Mouse (Mus musculus): Measurements from ENCODE around the gene Kcnb1.
"Not testable (repeated sequence)": the region's sequence is repeated elsewhere in the genome, so short reads cannot be mapped to it uniquely, and the experiment has no call there.

Kcnb1 gene

DNA sequence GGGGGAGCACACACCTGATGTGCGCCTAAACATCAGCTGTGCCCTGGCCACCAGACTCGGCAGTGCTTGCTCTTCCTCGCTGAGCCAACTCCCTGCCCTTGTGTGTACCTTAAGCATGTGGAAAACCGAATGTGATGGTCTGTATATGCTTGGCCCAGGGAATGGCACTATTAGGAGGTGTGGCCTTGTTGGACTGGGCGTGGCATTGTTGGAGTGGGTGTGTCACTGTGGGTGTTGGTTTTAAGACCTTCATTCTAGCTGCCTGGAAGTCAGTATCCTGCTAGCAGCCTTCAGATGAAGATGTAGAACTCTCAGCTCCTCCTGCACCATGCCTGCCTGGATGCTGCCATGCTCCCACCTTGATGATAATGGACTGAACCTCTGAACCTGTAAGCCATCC, 14.7 kb upstream of the Kcnb1 start:
- not testable (repeated sequence) for DNase-seq (ENCODE audit: low spot score)

- no peak for DNase-seq (ENCODE audit: low spot score)
These were observed 13.7 kb upstream of the Kcnb1 start for GRCm38 (mm10) chr2:167203505-167204166.

GRCm38 (mm10) chr2:167201463-167202291, 11.7 kb upstream of the Kcnb1 start:
- DNase-seq (ENCODE audit: low spot score), result no peak

GRCm38 (mm10) chr2:167198660-167199427, 8.9 kb upstream of the Kcnb1 start:
- no peak for DNase-seq (ENCODE audit: low spot score)

DNA sequence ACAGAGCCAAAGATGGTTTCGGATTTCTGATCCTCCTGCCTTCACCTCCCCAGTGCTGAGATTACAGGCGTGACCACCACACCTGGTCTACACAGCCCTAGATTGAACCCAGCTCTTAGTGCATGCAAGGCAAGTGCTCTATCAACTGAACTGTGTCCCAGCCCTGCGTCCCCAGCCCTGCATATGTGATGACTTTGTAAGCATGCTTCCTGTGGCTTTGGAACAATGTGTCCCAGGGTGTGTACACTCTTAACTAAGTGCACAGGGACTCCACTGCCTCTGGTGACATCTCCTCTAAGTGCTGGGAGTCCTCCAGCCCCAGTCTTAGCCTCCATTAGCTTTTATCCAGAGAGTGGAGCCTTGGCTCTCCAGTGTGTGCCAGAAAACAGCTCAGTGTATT, 3.4 kb upstream of the Kcnb1 start:
- no peak for DNase-seq (ENCODE audit: low spot score)

GRCm38 (mm10) chr2:167189291-167190075, 472 bp downstream of the Kcnb1 start:
- DNase-seq (ENCODE audit: low spot score), result peak; percentile 19

DNA sequence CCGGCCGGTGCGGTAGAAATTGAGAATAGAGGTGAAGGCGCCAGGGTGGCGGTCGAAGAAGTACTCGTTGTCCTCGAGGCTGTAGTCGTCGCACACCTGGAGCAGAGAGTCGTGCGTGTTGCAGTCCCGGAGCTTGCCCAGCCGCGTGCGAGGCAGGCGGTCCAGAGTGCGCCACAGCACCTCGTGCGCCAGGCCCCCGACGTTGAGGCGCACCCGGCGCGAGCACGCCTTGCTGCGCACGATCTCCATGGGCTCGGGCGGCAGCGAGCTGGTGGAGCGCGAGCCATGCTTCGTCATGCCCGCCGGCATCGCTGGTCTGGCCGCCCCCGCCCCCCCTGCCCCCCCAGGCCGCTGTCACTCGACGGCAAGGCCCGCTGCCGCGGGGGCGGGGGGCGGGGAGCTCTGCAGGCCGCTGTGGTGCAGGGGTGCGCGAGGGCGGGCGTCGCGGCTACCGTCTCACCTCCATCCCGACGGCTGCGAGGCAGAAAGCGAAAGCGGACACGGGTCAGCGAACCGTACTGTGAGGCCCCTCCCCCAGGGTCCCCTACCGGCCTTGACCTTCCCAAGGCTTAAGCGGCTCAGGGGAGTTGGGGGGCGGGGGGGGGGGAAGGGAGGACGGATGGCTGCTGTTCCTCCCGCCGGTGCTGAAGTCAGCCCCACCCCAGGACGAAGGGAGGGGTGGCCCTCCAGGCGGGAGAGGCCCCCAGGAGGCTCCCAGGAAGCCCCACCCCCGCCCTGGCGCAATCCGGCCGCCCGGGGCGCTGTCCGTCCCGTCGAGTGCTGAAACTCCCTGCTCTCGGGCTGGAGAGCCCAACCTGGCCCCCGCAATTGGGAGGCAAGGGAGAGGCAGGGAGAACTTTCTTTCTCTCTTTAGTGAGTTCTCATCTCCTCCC, 1.4 kb downstream of the Kcnb1 start:
- DNase-seq (ENCODE audit: low spot score), result peak; percentile 86

DNA sequence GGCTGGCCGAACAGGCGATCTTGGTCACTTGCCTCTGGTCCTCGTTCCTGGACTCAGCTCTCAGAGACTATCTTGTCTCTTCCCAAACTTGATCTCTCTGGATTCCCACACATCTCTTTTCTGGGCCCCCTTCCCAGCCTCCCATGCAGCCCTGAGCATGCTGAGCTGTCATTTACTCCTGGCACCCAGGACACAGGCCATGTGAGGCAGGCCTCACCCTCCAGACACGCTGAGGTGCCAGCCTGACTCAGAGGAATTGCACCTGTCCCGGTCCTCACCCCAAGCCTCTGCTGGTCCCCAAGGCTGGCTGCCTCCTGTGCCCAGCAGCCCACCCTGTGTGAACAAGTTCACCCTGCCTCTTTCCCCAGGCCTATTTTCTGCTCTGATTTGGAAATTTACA, 2.8 kb downstream of the Kcnb1 start:
- no peak for DNase-seq (ENCODE audit: low spot score)

DNA sequence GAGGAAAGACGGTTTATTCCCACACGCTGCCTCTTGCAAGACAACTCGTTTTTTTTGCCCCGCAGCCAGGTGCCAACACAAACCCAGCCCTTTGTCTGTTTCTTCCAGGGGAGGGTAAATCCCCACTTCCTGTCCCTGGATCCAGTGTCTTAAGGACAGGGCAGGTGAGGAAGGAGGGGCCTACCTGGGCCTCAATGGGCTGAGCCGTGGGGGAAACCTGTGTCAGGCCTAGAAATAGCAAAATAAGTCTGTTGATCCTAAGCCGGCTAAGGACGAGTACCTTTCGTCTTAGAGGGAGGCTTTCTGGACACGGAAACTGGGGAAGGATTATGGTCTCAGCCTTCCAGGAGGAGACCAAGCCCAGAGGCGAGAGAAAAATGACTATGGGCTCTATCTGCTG, 3.4 kb downstream of the Kcnb1 start:
- DNase-seq (ENCODE audit: low spot score), result no peak

- DNase-seq (ENCODE audit: low spot score), result no peak
These were observed 4.0 kb downstream of the Kcnb1 start for GRCm38 (mm10) chr2:167186003-167186402.

GRCm38 (mm10) chr2:167185432-167185831, 4.5 kb downstream of the Kcnb1 start:
- no peak for DNase-seq (ENCODE audit: low spot score)

DNA sequence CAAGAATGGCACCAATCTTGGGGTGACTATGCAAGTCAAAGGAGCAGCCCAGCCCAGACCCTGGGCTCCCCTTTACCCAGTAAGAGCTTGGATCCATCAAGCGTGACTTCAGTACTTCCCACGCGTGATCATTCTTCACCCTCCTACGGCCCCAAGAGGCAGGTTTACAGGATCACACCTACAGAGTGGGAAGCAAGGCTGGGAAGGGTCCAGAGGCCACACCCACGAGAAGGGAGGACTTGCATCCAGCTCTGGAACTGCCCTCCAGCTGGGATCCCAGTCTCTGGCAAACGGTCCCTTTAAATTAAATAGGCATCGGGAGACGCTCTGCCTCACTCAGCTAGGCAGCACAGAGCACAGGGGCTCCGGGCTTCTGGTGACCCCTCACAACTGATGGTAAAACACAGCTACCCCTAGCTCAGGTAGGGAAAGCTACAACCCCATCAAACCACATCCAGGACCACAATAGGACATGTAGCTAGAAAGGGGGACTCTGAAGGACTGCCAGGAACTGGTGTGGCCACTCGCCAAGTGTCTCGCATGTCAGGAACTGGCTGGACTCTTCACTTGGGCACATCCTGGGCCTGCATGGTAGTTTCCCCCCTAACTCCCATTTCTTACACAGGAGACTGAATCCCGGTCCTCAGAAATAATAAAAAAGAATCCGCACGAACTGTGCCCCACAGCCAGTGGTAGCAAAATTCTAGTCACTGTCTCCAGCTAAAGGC, 8.1 kb downstream of the Kcnb1 start:
- DNase-seq (ENCODE audit: low spot score), result no peak

DNA sequence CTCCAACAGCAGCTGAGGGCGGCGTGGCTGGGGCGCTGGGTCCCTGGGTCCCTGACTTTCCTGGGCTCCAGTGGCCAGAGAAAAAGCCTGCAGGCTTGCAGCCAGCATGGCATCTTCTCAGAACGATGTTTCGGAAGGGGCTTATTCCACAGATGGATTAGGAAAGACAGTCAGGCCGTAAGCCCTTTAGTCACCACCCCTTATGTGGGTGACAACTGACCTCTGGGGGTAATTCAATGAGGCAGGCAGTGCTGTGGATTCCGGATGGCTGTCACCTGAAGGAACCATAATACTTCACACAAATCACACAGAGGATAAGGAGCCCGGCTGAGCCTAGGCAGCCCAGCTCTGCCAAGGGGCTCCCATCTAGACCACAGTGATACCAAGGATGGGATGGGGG, 8.9 kb downstream of the Kcnb1 start:
- DNase-seq (ENCODE audit: low spot score), result no peak

GRCm38 (mm10) chr2:167179301-167179700, 10.7 kb downstream of the Kcnb1 start:
- DNase-seq (ENCODE audit: low spot score), result no peak

- no peak for DNase-seq (ENCODE audit: low spot score)
These were observed 12.7 kb downstream of the Kcnb1 start for GRCm38 (mm10) chr2:167177231-167177641.

GRCm38 (mm10) chr2:167175284-167175683, 14.7 kb downstream of the Kcnb1 start:
- no peak for DNase-seq (ENCODE audit: low spot score)

GRCm38 (mm10) chr2:167173051-167173875, 16.7 kb downstream of the Kcnb1 start:
- no peak for DNase-seq (ENCODE audit: low spot score)

GRCm38 (mm10) chr2:167167515-167168212, 22.3 kb downstream of the Kcnb1 start:
- no peak for DNase-seq (ENCODE audit: low spot score)

DNA sequence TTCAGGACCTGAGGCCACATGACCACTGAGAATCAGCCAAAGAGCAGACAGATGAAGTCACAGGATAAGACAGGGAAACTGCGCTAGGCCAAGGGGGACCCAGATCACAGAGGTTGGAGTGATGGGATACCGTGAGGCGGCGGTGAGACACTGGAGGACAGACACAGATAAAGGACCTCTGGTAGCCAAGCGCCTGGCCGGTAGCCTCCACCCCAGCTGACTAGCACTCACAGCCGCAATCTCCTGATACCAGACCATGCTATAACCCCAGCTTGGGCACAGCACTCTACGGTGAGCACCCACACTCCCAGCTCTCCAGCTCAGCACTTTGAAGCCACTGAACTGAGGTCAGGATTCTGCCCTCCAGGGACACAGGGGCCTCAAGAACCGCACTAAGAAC, 26.4 kb downstream of the Kcnb1 start:
- no peak for DNase-seq (ENCODE audit: low spot score)

All from yolk sac, embryonic 10.5 days (tissue).